Mouse (Mus musculus) ES-E14 (cell line): ENCODE data around the gene Ripor2.

ENCODE experiments used
- CHD2 ChIP-seq: IDR thresholded peaks from 2 replicates; pipeline ENCODE4 v1.6.1; 2014; ENCODE audit warnings: mild to moderate bottlenecking, low read depth, low read length, inconsistent platforms
- ZC3H11A ChIP-seq: IDR thresholded peaks from 2 replicates; pipeline ENCODE4 v1.6.1; 2012; ENCODE audit warnings: low read depth, mild to moderate bottlenecking, inconsistent platforms, low read length, borderline replicate concordance
- ZNF384 ChIP-seq: IDR thresholded peaks from 2 replicates; pipeline ENCODE4 v1.6.1; 2012; ENCODE audit warnings: low read depth, low read length, inconsistent platforms

DNA sequence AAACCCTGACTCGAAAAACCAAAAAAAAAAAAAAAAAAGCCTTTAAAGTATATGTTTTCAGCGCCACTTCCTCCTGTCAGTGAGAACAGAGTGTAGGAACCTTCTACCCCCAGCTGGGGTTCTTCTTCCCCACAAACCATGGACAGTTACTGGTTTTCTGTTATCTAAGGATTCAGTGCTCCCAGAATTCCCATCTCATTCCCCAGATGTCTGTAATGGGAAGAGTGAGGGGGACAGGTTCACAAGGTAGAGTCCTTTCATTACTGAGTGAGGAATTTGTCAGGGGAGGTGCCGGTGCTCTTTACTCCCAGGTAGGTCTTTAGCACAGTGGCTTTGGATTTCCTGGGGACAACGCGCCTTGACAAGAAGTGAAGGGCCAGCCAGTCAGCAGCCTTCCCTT lies 20.6 kb upstream of the Ripor2 start:
- no peak for TF ChIP-seq ZNF384
- no peak for TF ChIP-seq CHD2
- TF ChIP-seq ZC3H11A: no peak
